Mouse (Mus musculus) embryonic facial prominence, embryonic 15.5 days (tissue): ENCODE results near the gene Mphosph9. TPM values are rescaled to one million over a fixed set of nuclear protein-coding genes. Genes with fewer than 3 reads are reported as not detected.

Source experiments
- ATAC-seq: fragments of 200-750 bp; cut with Nextera tagmentation; 2 replicates; pipeline ENCODE4 v1.8.0; 2017; ENCODE audit warnings: low read depth, moderate TSS enrichment; ENCODE audit not compliant: insufficient number of reproducible peaks, low FRiP score, low TSS enrichment
- H3K27ac ChIP-seq: fragments of 300-500 bp; sonication (generic); replicated peaks from 2 replicates; pipeline ENCODE4 v1.5.1; 2015; ENCODE audit warnings: mild to moderate bottlenecking, inconsistent platforms
- H3K27me3 ChIP-seq: fragments of 300-500 bp; sonication (generic); 2 replicates; pipeline ENCODE4 v1.6.1; 2015; ENCODE audit warnings: inconsistent platforms
- H3K36me3 ChIP-seq: fragments of 300-500 bp; sonication (generic); 2 replicates; pipeline ENCODE4 v1.6.1; 2015; ENCODE audit warnings: mild to moderate bottlenecking, inconsistent platforms
- H3K4me1 ChIP-seq: fragments of 300-500 bp; sonication (generic); 2 replicates; pipeline ENCODE4 v1.6.1; 2015; ENCODE audit warnings: inconsistent platforms
- H3K4me2 ChIP-seq: fragments of 300-500 bp; sonication (generic); replicated peaks from 2 replicates; pipeline ENCODE4 v1.6.1; 2015; ENCODE audit warnings: mild to moderate bottlenecking, inconsistent platforms
- H3K4me3 ChIP-seq: fragments of 300-500 bp; sonication (generic); replicated peaks from 2 replicates; pipeline ENCODE4 v1.5.1; 2015; ENCODE audit warnings: mild to moderate bottlenecking, inconsistent platforms
- H3K9ac ChIP-seq: fragments of 300-500 bp; sonication (generic); 2 replicates; pipeline ENCODE4 v1.6.1; 2015; ENCODE audit warnings: inconsistent platforms
- H3K9me3 ChIP-seq: fragments of 300-500 bp; sonication (generic); replicated peaks from 2 replicates; pipeline ENCODE4 v1.6.1; 2016; ENCODE audit warnings: inconsistent platforms
- WGBS: fragments of 180-500 bp; shearing (Covaris S2); methylation state at CpG from one replicate; pipeline ENCODE4 v1.1.7; 2015; 5-methylcytosine and 5-hydroxymethylcytosine counted together
- polyA plus RNA-seq: library from polyadenylated mRNA; unstranded; fragments of >200 nt; fragmentation: Nextera tagmentation; extraction: Ambion mirVana; gene quantifications from 2 replicates; pipeline ENCODE4 v1.2.1, GENCODE M21; 2015

Gene Mphosph9
- polyA plus RNA-seq, 1 experiment from 2014 or later: 6.8 TPM

DNA sequence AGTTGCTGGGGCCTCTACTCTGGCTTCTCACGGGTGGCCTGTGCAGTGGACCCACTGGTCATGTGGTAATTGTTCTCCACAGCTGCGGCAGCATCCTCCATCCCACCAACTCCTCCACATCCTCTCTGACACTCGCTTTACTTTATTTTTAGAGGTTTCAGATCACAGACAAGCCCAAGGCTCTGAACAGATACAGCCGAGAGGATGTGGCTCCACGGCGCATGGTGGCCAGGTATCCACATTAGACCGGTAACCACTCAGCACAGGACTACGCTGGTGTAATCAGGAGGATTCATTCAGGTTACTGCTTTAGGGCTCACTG, 94.7 kb downstream of the Mphosph9 start:
- Histone ChIP-seq H3K4me2 (no peak overlapping the region), H3K27ac (no peak overlapping the region), H3K4me1 (peaks cover 20% of the 10 kb centered on the region), H3K9me3 (no peaks in the 10 kb centered on the region), H3K9ac (no peak overlapping the region), H3K36me3 (no peaks in the 10 kb centered on the region), H3K27me3 (no peaks in the 10 kb centered on the region), H3K4me3 (no peak overlapping the region)
- no peak for ATAC-seq
- WGBS: 76% methylated on average over 8 of the region's 8 CpGs

GRCm38 (mm10) chr5:124232360-124233143, 95.2 kb downstream of the Mphosph9 start:
- no peak for ATAC-seq
- WGBS: 66% methylated on average over 18 of the region's 18 CpGs
- H3K9ac ChIP-seq: no peak overlapping the region
- no peak overlapping the region for H3K27ac ChIP-seq
- no peaks in the 10 kb centered on the region for H3K9me3 ChIP-seq
- H3K27me3 ChIP-seq: no peaks in the 10 kb centered on the region
- no peak overlapping the region for H3K4me3 ChIP-seq
- peaks cover 20% of the 10 kb centered on the region for H3K4me1 ChIP-seq
- H3K4me2 ChIP-seq: no peak overlapping the region
- no peaks in the 10 kb centered on the region for H3K36me3 ChIP-seq

DNA sequence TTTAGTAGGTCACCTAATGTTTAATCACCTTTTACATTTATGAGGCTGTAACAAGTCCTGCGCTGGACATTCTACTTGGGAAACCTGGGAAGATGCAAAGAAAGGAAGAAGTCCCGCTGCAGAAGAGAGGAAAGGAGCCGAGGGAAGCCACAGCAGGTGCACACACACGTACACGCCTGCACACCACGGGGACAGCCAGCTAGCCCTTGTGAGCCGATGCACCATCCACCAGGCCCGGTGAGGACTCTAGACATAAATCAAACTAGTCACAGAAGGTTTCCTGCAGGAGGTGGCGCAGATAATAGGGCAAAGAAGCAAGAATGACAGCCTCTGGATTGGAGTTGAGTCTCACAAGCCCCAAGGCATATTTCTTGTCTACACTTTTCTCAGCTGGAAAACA, 97.3 kb downstream of the Mphosph9 start:
- no peak overlapping the region for H3K27ac ChIP-seq
- H3K4me3 ChIP-seq: no peak overlapping the region
- H3K27me3 ChIP-seq: no peaks in the 10 kb centered on the region
- H3K4me2 ChIP-seq: no peak overlapping the region
- no peaks in the 10 kb centered on the region for H3K9me3 ChIP-seq
- 79% methylated on average over 9 of the region's 9 CpGs for WGBS
- H3K36me3 ChIP-seq: no peaks in the 10 kb centered on the region
- H3K9ac ChIP-seq: no peak overlapping the region
- no peak for ATAC-seq
- H3K4me1 ChIP-seq: peaks cover 28% of the 10 kb centered on the region

- Histone ChIP-seq H3K9ac (no peak overlapping the region), H3K4me1 (peaks cover 19% of the 10 kb centered on the region), H3K27ac (no peak overlapping the region), H3K4me3 (no peak overlapping the region), H3K9me3 (no peaks in the 10 kb centered on the region), H3K36me3 (no peaks in the 10 kb centered on the region), H3K27me3 (no peaks in the 10 kb centered on the region), H3K4me2 (no peak overlapping the region)
- ATAC-seq: peak; percentile 17; the same call in 1 of the 2 replicates
- 29% methylated on average over 6 of the region's 6 CpGs for WGBS
Measured at GRCm38 (mm10) chr5:124227193-124227592, 100.6 kb downstream of the Mphosph9 start.

GRCm38 (mm10) chr5:124226494-124226893, 101.3 kb downstream of the Mphosph9 start:
- H3K9me3 ChIP-seq: no peaks in the 10 kb centered on the region
- H3K4me2 ChIP-seq: no peak overlapping the region
- WGBS: 74% methylated on average over 4 of the region's 4 CpGs
- peaks cover 24% of the 10 kb centered on the region for H3K4me1 ChIP-seq
- H3K9ac ChIP-seq: no peak overlapping the region
- no peak overlapping the region for H3K4me3 ChIP-seq
- no peaks in the 10 kb centered on the region for H3K27me3 ChIP-seq
- H3K27ac ChIP-seq: no peak overlapping the region
- H3K36me3 ChIP-seq: no peaks in the 10 kb centered on the region
- no peak for ATAC-seq

GRCm38 (mm10) chr5:124225891-124226290, 101.9 kb downstream of the Mphosph9 start:
- no peaks in the 10 kb centered on the region for H3K9me3 ChIP-seq
- no peaks in the 10 kb centered on the region for H3K27me3 ChIP-seq
- no peak overlapping the region for H3K4me2 ChIP-seq
- no peak overlapping the region for H3K27ac ChIP-seq
- no peak for ATAC-seq
- WGBS: 94% methylated on average over 7 of the region's 7 CpGs
- H3K36me3 ChIP-seq: no peaks in the 10 kb centered on the region
- no peak overlapping the region for H3K9ac ChIP-seq
- H3K4me3 ChIP-seq: no peak overlapping the region
- H3K4me1 ChIP-seq: peaks cover 29% of the 10 kb centered on the region

DNA sequence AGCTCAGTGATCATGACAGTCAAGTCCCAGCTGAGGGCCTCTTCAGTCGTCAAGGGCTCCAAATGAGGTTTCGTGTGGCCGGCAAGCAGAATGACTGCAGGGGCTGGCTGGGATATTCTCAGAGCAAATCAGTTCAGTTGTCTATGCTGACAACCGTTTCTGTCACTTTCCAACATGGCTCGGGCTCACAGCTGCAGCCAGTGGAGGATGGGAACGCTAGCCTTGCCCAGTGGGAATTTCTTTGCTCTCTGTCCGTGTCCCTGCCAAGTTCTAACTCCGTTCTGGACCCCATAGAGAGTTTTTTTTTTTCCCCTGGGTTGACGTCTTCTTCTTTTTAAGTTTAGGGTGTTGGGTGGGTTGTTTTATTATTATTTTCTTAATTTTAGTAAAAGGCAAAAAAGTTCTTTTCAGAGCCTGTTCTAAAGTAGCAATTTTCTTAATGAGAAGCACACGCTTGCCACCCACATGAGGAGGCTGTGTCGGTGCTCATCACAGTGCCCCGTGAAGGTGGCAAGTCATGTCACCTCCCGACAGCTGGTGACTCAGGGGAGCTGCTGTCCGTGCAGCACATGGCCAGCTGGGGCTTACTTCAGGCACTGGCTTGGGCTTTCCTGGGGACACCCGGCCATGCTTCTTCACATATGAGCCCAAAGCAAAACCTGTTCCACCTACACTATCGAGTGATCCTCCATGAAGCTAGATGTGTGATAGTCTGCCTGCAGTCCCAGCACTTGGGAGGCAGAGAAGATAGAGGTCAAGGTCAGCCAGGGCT, 103.3 kb downstream of the Mphosph9 start:
- Histone ChIP-seq H3K4me1 (peaks cover 37% of the 10 kb centered on the region), H3K4me3 (no peak overlapping the region), H3K9me3 (no peaks in the 10 kb centered on the region), H3K9ac (no peak overlapping the region), H3K27me3 (no peaks in the 10 kb centered on the region), H3K36me3 (no peaks in the 10 kb centered on the region), H3K4me2 (no peak overlapping the region), H3K27ac (no peak overlapping the region)
- WGBS: 55% methylated on average over 16 of the region's 16 CpGs
- no peak for ATAC-seq

GRCm38 (mm10) chr5:124223574-124223973, 104.2 kb downstream of the Mphosph9 start:
- ATAC-seq: no peak
- Histone ChIP-seq H3K4me2 (no peak overlapping the region), H3K9me3 (no peaks in the 10 kb centered on the region), H3K27ac (no peak overlapping the region), H3K4me1 (peaks cover 41% of the 10 kb centered on the region), H3K4me3 (no peak overlapping the region), H3K27me3 (no peaks in the 10 kb centered on the region), H3K36me3 (no peaks in the 10 kb centered on the region), H3K9ac (no peak overlapping the region)
- WGBS: 87% methylated on average over 8 of the region's 8 CpGs

DNA sequence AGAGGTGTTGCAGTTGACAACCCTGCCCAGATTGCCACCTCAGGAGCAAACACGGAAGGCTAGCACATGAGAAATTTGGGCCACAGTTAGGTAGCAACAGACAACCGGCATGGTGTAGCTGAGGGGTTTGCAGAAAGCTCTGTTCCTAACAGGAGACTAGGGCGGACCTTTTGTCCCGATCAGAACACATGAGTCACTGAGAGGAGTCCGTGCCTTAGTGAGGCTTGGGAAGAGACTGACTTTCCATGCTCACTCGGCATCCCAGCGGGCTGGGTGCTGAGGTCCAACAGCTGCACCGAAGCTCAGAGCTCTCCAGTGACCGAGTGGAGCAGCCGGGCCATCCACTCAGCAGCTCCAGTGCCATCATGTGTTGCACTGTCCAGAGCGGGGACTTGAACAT, 105.1 kb downstream of the Mphosph9 start:
- H3K27me3 ChIP-seq: no peaks in the 10 kb centered on the region
- no peaks in the 10 kb centered on the region for H3K9me3 ChIP-seq
- H3K4me3 ChIP-seq: no peak overlapping the region
- H3K4me2 ChIP-seq: no peak overlapping the region
- WGBS: 81% methylated on average over 11 of the region's 11 CpGs
- peaks cover 45% of the 10 kb centered on the region for H3K4me1 ChIP-seq
- H3K27ac ChIP-seq: 0 out of 2 replicates have a peak overlapping the region, but pooled peaks have one; percentile 7
- no peak overlapping the region for H3K9ac ChIP-seq
- no peaks in the 10 kb centered on the region for H3K36me3 ChIP-seq
- 0 out of 2 replicates have a peak, but pooled peaks have one; percentile 10 for ATAC-seq

- H3K27ac ChIP-seq: peak overlapping the region; percentile 65; the same call in 1 of the 2 replicates
- peaks cover 40% of the 10 kb centered on the region for H3K4me1 ChIP-seq
- no peak overlapping the region for H3K4me2 ChIP-seq
- H3K9ac ChIP-seq: no peak overlapping the region
- WGBS: 67% methylated on average over 7 of the region's 7 CpGs
- ATAC-seq: no peak
- no peaks in the 10 kb centered on the region for H3K36me3 ChIP-seq
- H3K9me3 ChIP-seq: no peaks in the 10 kb centered on the region
- no peaks in the 10 kb centered on the region for H3K27me3 ChIP-seq
- H3K4me3 ChIP-seq: no peak overlapping the region
Measured at GRCm38 (mm10) chr5:124221736-124222040, 106.1 kb downstream of the Mphosph9 start.

DNA sequence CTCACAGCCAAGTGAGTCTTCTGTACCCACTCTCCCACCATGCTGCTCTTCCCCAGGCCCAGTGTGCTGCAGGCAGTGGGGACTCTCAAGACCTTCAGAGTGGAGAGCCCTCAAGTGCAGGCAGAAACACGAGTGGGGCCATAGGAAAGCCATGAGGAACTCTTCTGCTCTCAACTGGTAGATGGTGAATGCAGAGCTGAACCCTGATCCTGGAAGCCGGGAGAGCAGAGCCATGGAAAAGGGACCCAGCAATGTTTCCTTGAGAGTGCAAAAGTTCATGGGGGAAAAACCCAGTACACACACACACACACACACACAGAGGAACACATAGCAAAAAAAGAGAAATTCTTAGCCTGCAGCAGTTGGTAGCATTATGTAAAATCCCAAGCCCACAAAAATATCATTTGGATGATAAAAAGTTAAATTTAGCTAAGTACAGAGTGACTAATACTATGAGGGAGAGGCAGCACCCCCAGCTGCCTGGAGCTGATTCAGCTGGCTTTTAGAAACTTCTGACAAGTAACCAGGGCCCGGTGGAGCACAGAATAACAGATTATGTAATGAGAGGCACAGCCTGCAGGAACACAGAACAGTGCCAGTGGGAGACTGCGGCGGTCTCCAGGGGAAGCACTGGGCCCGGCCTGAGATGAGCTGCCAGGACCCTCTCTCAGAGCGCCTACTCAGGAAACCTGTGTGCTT, 106.6 kb downstream of the Mphosph9 start:
- ATAC-seq: 0 out of 2 replicates have a peak, but pooled peaks have one; percentile 52
- Histone ChIP-seq H3K4me1 (peaks cover 39% of the 10 kb centered on the region), H3K4me3 (no peak overlapping the region), H3K36me3 (no peaks in the 10 kb centered on the region), H3K27ac (peak overlapping the region; percentile 65), H3K9me3 (no peaks in the 10 kb centered on the region), H3K4me2 (no peak overlapping the region), H3K9ac (no peak overlapping the region), H3K27me3 (no peaks in the 10 kb centered on the region)
- WGBS: 40% methylated on average over 7 of the region's 7 CpGs
